Mouse (Mus musculus): ENCODE measurements around the gene Dclk2. TPM values are rescaled to one million over a fixed set of nuclear protein-coding genes. Genes with fewer than 3 reads are reported as not detected.

Gene Dclk2
- polyA plus RNA-seq, 1 experiment from 2014 or later, result 6.8 TPM

DNA sequence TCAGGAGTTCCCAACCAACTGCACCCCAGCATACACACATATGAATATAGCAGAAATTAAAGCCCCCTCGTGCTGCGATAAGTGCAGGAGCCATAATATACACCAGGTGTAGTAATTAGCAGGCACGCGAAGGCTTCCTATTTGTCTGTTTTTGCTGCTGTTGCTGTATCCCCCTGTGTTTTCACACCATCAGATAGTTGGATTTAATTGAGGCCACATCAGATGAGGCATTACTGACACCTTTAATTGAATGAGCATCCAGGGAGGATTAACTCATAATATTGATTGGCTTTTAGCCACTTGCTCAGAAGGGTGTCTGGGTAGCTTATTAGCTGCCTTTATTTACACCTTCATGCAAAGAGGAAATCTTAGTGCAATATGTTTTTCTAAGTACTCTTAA is 180.9 kb downstream of the Dclk2 start:
- Histone ChIP-seq H3K9me3 (no peaks in the 10 kb centered on the region), H3K4me2 (replicated peaks) (no peak overlapping the region), H3K9ac (no peak overlapping the region), H3K4me1 (replicated peaks) (no peaks in the 10 kb centered on the region), H3K27me3 (replicated peaks) (no peaks in the 10 kb centered on the region), H3K27ac (no peak overlapping the region), H3K4me3 (replicated peaks) (no peak overlapping the region), H3K36me3 (no peaks in the 10 kb centered on the region)
- WGBS, result 92% methylated on average over 4 of the region's 4 CpGs
- no peak for ATAC-seq

DNA sequence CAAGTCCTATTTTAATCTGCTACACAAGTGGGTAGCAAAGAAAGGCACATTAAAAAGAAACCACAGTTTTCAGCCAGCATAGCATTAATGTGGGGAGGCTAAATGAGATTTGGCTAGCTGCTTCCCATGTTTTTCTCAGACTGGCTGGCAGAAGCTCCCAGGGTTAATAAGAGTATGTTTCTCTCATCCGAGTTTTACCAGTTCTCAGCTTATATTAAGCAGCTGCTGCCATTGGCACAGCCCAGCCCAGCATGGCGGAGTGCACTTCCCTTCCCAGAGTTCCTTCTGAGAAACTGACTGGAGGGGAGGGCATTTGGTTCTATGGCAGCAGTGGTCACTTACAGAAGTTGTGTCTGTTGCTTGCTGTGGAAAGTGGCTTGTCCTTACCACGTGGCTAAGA is 181.8 kb downstream of the Dclk2 start:
- 74% methylated on average over 3 of the region's 3 CpGs for WGBS
- no peak overlapping the region for H3K4me2 ChIP-seq (replicated peaks)
- H3K4me3 ChIP-seq (replicated peaks), result no peak overlapping the region

More for the DNA sequence above, 181.8 kb downstream of the Dclk2 start:
- ATAC-seq, result no peak
- Histone ChIP-seq H3K9me3 (no peaks in the 10 kb centered on the region), H3K27me3 (replicated peaks) (no peaks in the 10 kb centered on the region), H3K9ac (no peak overlapping the region), H3K36me3 (no peaks in the 10 kb centered on the region), H3K4me1 (replicated peaks) (no peaks in the 10 kb centered on the region), H3K27ac (no peak overlapping the region)

Other genes with a start within 250 kb of the Dclk2 start
- gene Cd1d1, start 78.6 kb upstream of the Dclk2 start, polyA plus RNA-seq (2015; fragmentation: Nextera tagmentation; extraction: Ambion mirVana), result 34.7 and 36.5 TPM in 2 replicates

Data from intestine, embryonic 15.5 days (tissue).